ENCODE assay signal across 10 mouse cellular contexts in genomic region chr12:24470943-24471342, GRCm38 (mm10). TPM values are rescaled to one million over a fixed set of nuclear protein-coding genes. Genes with fewer than 3 reads are reported as not detected.
DNase-seq lines count a peak whose midpoint lies in the region; ATAC-seq and TF ChIP-seq lines count a peak whose summit lies in the region.
"Had no signal": no experiment of that assay in that cellular context is flagged by ENCODE, and none has a peak within 500 bp of the region (broad histone marks: within the 10 kb centered on the region; RNA-seq: fewer than 3 reads in every experiment).

No protein-coding gene starts in this region.

- TF ChIP-seq EP300 in stomach, postnatal 0 days (optimal IDR thresholded peaks at IDR 0.05), result no peak

- 12% methylated on average over 4 of the region's 4 CpGs for WGBS in large intestine, adult 2 months
- 16% methylated on average over 4 of the region's 4 CpGs for WGBS in midbrain, embryonic 13.5 days
- WGBS in stomach, postnatal 0 days, result 13% methylated on average over 4 of the region's 4 CpGs

- peak; percentile 53 for DNase-seq in gastrocnemius, adult 2 months
- no peak for DNase-seq in gastrocnemius, postnatal 25 days
- DNase-seq in cerebellum, postnatal 14 days, result peak; percentile 76
- peak; percentile 65 to 77 for DNase-seq in heart, postnatal 10 days
- peak; percentile 13 for DNase-seq in large intestine, adult 2 months (ENCODE audit: low read depth, low spot score)
- DNase-seq in stomach, postnatal 0 days (ENCODE audit: low spot score), result peak; percentile 42

- H3K4me2 ChIP-seq in midbrain, embryonic 13.5 days (replicated peaks), result no peak overlapping the region
- H3K4me2 ChIP-seq in stomach, postnatal 0 days (replicated peaks; ENCODE audit: low read depth), result no peak overlapping the region
- H3K4me2 ChIP-seq: embryonic facial prominence, embryonic 13.5 days had no signal

- TF ChIP-seq CTCF in gastrocnemius, adult 2 months (IDR thresholded peaks at IDR 0.05), result peak; percentile 87
- peak; percentile 78 for TF ChIP-seq CTCF in E14TG2a.4 (conservative IDR thresholded peaks at IDR 0.05; ENCODE audit: low read length)
- peak; percentile 90 for TF ChIP-seq CTCF in stomach, postnatal 0 days (IDR thresholded peaks at IDR 0.05; ENCODE audit: low read depth)

- peaks cover 11% of the 10 kb centered on the region for H3K9me3 ChIP-seq in E14TG2a.4 (ENCODE audit: low read length)
- no peaks in the 10 kb centered on the region for H3K9me3 ChIP-seq in midbrain, embryonic 13.5 days
- no peaks in the 10 kb centered on the region for H3K9me3 ChIP-seq in stomach, postnatal 0 days (ENCODE audit: control insufficient read depth, low read length)
- H3K9me3 ChIP-seq: embryonic facial prominence, embryonic 13.5 days; megakaryocyte, embryonic 14.5 days had no signal

- H3K27me3 ChIP-seq in E14TG2a.4 (ENCODE audit: insufficient read depth, low read length), result peaks cover 3% of the 10 kb centered on the region; the same call in 1 of the 2 replicates
- no peaks in the 10 kb centered on the region for H3K27me3 ChIP-seq in midbrain, embryonic 13.5 days
- H3K27me3 ChIP-seq in stomach, postnatal 0 days (ENCODE audit: control insufficient read depth, insufficient read depth, low read length), result no peaks in the 10 kb centered on the region
- H3K27me3 ChIP-seq: embryonic facial prominence, embryonic 13.5 days had no signal

- no peaks in the 10 kb centered on the region for H3K4me1 ChIP-seq in E14TG2a.4 (replicated peaks; ENCODE audit: low read depth, low read length)
- H3K4me1 ChIP-seq in midbrain, embryonic 13.5 days (replicated peaks), result no peaks in the 10 kb centered on the region
- H3K4me1 ChIP-seq in stomach, postnatal 0 days (replicated peaks; ENCODE audit: control insufficient read depth, insufficient read depth), result no peaks in the 10 kb centered on the region
- H3K4me1 ChIP-seq: embryonic facial prominence, embryonic 13.5 days had no signal

- no peaks in the 10 kb centered on the region for H3K36me3 ChIP-seq in E14TG2a.4 (ENCODE audit: insufficient read depth, low read length)
- no peaks in the 10 kb centered on the region for H3K36me3 ChIP-seq in midbrain, embryonic 13.5 days
- H3K36me3 ChIP-seq in stomach, postnatal 0 days (ENCODE audit: control insufficient read depth, insufficient read depth, low read length), result no peaks in the 10 kb centered on the region
- H3K36me3 ChIP-seq: embryonic facial prominence, embryonic 13.5 days had no signal

- no peak overlapping the region for H3K4me3 ChIP-seq in gastrocnemius, adult 2 months
- H3K4me3 ChIP-seq in E14TG2a.4 (replicated peaks; ENCODE audit: low read length), result no peak overlapping the region
- no peak overlapping the region for H3K4me3 ChIP-seq in midbrain, embryonic 13.5 days (replicated peaks)
- no peak overlapping the region for H3K4me3 ChIP-seq in stomach, postnatal 0 days (ENCODE audit: low read depth, low read length)
- H3K4me3 ChIP-seq: embryonic facial prominence, embryonic 13.5 days; megakaryocyte, embryonic 14.5 days had no signal

- H3K27ac ChIP-seq in gastrocnemius, adult 2 months, result no peak overlapping the region
- no peak overlapping the region for H3K27ac ChIP-seq in midbrain, embryonic 13.5 days
- H3K27ac ChIP-seq in stomach, postnatal 0 days (replicated peaks), result no peak overlapping the region
- H3K27ac ChIP-seq: embryonic facial prominence, embryonic 13.5 days had no signal

- peak; percentile 50; the same call in 1 of the 2 replicates for ATAC-seq in midbrain, embryonic 13.5 days
- ATAC-seq in stomach, postnatal 0 days (ENCODE audit: low FRiP score, low TSS enrichment), result no peak

- no peak overlapping the region for H3K9ac ChIP-seq in midbrain, embryonic 13.5 days (replicated peaks)
- H3K9ac ChIP-seq in stomach, postnatal 0 days (ENCODE audit: low read length), result no peak overlapping the region
- H3K9ac ChIP-seq: embryonic facial prominence, embryonic 13.5 days had no signal

- intact Hi-C loops in gastrocnemius, adult 2 months (cut with DNase I), result loop anchor here (2.0 kb wide), 2 partner anchors 130 to 226 kb away; no protein-coding TSS in a partner anchor
- intact Hi-C loops in heart, postnatal 10 days (cut with DNase I), result loop anchor here (1.0 to 10.0 kb wide), 3 partner anchors 130 to 334 kb away; no protein-coding TSS in a partner anchor

RNA-seq across cellular contexts. Expression of gene Taf1b, which starts 27.2 kb away (rescaled TPM):
- 1 to 10 TPM; 7.2 to 8.9 TPM for total RNA-seq in gastrocnemius, adult 2 months (2021)
- total RNA-seq in gastrocnemius, postnatal 25 days (2021), result 1 to 10 TPM; 6.3 to 6.6 TPM
- 10 to 100 TPM; 12.2 to 12.5 TPM for total RNA-seq in heart, postnatal 10 days (2021)
- 3.6 and 7.1 TPM in 2 replicates for polyA plus RNA-seq in large intestine, adult 2 months (2012; rRNA removed)
- 35.0 and 35.2 TPM in 2 replicates for polyA plus RNA-seq in midbrain, embryonic 13.5 days (2015; fragmentation: Nextera tagmentation; extraction: Ambion mirVana)
- polyA plus RNA-seq in stomach, postnatal 0 days (2015; fragmentation: Nextera tagmentation; extraction: Ambion mirVana), result 12.0 and 12.8 TPM in 2 replicates
